In genomic region chr6:115238031-115239027, GRCm38 (mm10) we compare ENCODE assay signal across 14 mouse cellular contexts. TPM values are rescaled to one million over a fixed set of nuclear protein-coding genes. Genes with fewer than 3 reads are reported as not detected.
A peak's percentile ranks its signal among the peaks of the same experiment; 100 is the strongest.
DNase-seq lines count a peak whose midpoint lies in the region; TF ChIP-seq lines count a peak whose summit lies in the region.
"Had no signal": no experiment of that assay in that cellular context is flagged by ENCODE, and none has a peak within 500 bp of the region (broad histone marks: within the 10 kb centered on the region; RNA-seq: fewer than 3 reads in every experiment).

No protein-coding gene starts in this region.

- TF ChIP-seq CTCF in left cerebral cortex, adult 2 months (IDR thresholded peaks at IDR 0.05): no peak

- H3K27ac ChIP-seq in left cerebral cortex, adult 2 months: peak overlapping the region; percentile 13; the same call in 1 of the 2 replicates
- H3K27ac ChIP-seq: hindbrain, embryonic 15.5 days; liver, embryonic 15.5 days; stomach, postnatal 0 days had no signal

- no peak overlapping the region for H3K4me3 ChIP-seq in left cerebral cortex, adult 2 months
- H3K4me3 ChIP-seq: erythroblast, embryonic 14.5 days; hindbrain, embryonic 15.5 days; liver, embryonic 15.5 days had no signal

- intact Hi-C loops in left cerebral cortex, adult 2 months (cut with DNase I): no loop called here
- intact Hi-C loops in left cerebral cortex, postnatal 25 days (cut with DNase I): no loop called here

- DNase-seq in adrenal gland, adult 8-10 months: peak; percentile 31
- no peak for DNase-seq in adrenal gland, postnatal 4 days (ENCODE audit: low spot score in 2 of 2)
- DNase-seq in left cerebral cortex, adult 2 months (ENCODE audit: extremely low spot score in 1 of 2, low spot score in 2 of 2): peak in 1 of 2 experiments; percentile 4
- DNase-seq in left cerebral cortex, postnatal 25 days (ENCODE audit: low spot score in 2 of 2): no peak
- peak; percentile 95 for DNase-seq in cerebellum, adult 9-11 months
- peak; percentile 14 for DNase-seq in lung, postnatal 10 days
- DNase-seq in testis, postnatal 14 days (ENCODE audit: low spot score): no peak
- no peak for DNase-seq in embryo, embryonic 9.5 days (ENCODE audit: extremely low spot score)
- DNase-seq: right cerebral cortex, postnatal 14 days had no signal

RNA-seq across cellular contexts. Expression of gene Gm17482, which starts 11.2 kb away (rescaled TPM):
- total RNA-seq in adrenal gland, adult 8-10 months (2022): not detected
- total RNA-seq in adrenal gland, postnatal 4 days (2021): not detected
- total RNA-seq in left cerebral cortex, adult 2 months (2021): not detected
- not detected for total RNA-seq in left cerebral cortex, postnatal 25 days (2021)
- total RNA-seq: G1E had no signal

RNA-seq across cellular contexts. Expression of gene Timp4, which starts 13.7 kb away (rescaled TPM):
- 10 to 100 TPM in 1 of 4 experiments, 1 to 10 TPM in 2, under 1 TPM in 1; 0.94 to 11.5 (median 2.9) TPM for total RNA-seq in adrenal gland, adult 8-10 months (2022)
- total RNA-seq in adrenal gland, postnatal 4 days (2021): 1 to 10 TPM; 1.1 to 1.9 TPM
- 10 to 100 TPM; 13.7 to 18.9 TPM for total RNA-seq in left cerebral cortex, adult 2 months (2021)
- total RNA-seq in left cerebral cortex, postnatal 25 days (2021): 10 to 100 TPM; 16.2 to 21.2 TPM

Comparison
In these comparisons a context has a peak if more than half of its experiments do, and no peak if none do; other contexts are left out.
1. DNase-seq: peak in adrenal gland, adult 8-10 months (single experiment), cerebellum, adult 9-11 months (single experiment) and lung, postnatal 10 days (single experiment); none in adrenal gland, postnatal 4 days (0 of 2), left cerebral cortex, postnatal 25 days (0 of 2), testis, postnatal 14 days (single experiment) and embryo, embryonic 9.5 days (single experiment).